Mouse (Mus musculus): ENCODE results near the gene Fktn. TPM values are rescaled to one million over a fixed set of nuclear protein-coding genes. Genes with fewer than 3 reads are reported as not detected.
"Not testable (repeated sequence)": the region's sequence is repeated elsewhere in the genome, so short reads cannot be mapped to it uniquely, and the experiment has no call there.

Fktn gene
- polyA plus RNA-seq (2016; fragmentation: Nextera tagmentation; extraction: Ambion mirVana): 14.5 and 20.7 TPM in 2 replicates

GRCm38 (mm10) chr4:53713704-53714050 lies at the start of gene Fktn:
TSS of gene Fktn (plus strand) at chr4:53713998.
- no peak for DNase-seq (ENCODE audit: low spot score)
- peaks cover 9% of the 10 kb centered on the region; the same call in 1 of the 2 replicates for H3K4me1 ChIP-seq
- no peaks in the 10 kb centered on the region for H3K27me3 ChIP-seq (ENCODE audit: insufficient read depth, poor library complexity, severe bottlenecking)
- no peaks in the 10 kb centered on the region for H3K9me3 ChIP-seq
- H3K27ac ChIP-seq: peak within 1 kb of the TSS; percentile 95
- no peaks in the 10 kb centered on the region for H3K36me3 ChIP-seq
- peak within 1 kb of the TSS; percentile 92 for H3K4me3 ChIP-seq
- 3% methylated on average over 7 of the region's 7 CpGs for WGBS

- H3K36me3 ChIP-seq: peaks cover 13% of the 10 kb centered on the region
- H3K27ac ChIP-seq: no peak overlapping the region
- 72% methylated on average over 8 of the region's 8 CpGs for WGBS
- no peaks in the 10 kb centered on the region for H3K4me1 ChIP-seq
- no peaks in the 10 kb centered on the region for H3K9me3 ChIP-seq
- no peaks in the 10 kb centered on the region for H3K27me3 ChIP-seq (ENCODE audit: insufficient read depth, poor library complexity, severe bottlenecking)
- DNase-seq (ENCODE audit: low spot score): no peak
- H3K4me3 ChIP-seq: no peak overlapping the region
These were observed 31.7 kb upstream of the Fktn start for GRCm38 (mm10) chr4:53682092-53682491.

GRCm38 (mm10) chr4:53688965-53689364 lies 24.8 kb upstream of the Fktn start:
- no peak overlapping the region for H3K27ac ChIP-seq
- DNase-seq (ENCODE audit: low spot score): no peak
- WGBS: 81% methylated on average over 4 of the region's 4 CpGs
- H3K9me3 ChIP-seq: no peaks in the 10 kb centered on the region
- no peaks in the 10 kb centered on the region for H3K4me1 ChIP-seq
- H3K27me3 ChIP-seq (ENCODE audit: insufficient read depth, poor library complexity, severe bottlenecking): no peaks in the 10 kb centered on the region
- H3K4me3 ChIP-seq: no peak overlapping the region
- H3K36me3 ChIP-seq: peaks cover under 1% of the 10 kb centered on the region; the same call in 1 of the 2 replicates

- peaks cover 4% of the 10 kb centered on the region; the same call in 1 of the 2 replicates for H3K36me3 ChIP-seq
- DNase-seq (ENCODE audit: low spot score): no peak
- H3K9me3 ChIP-seq: no peaks in the 10 kb centered on the region
- H3K27ac ChIP-seq: no peak overlapping the region
- H3K4me3 ChIP-seq: no peak overlapping the region
- no peaks in the 10 kb centered on the region for H3K4me1 ChIP-seq
- WGBS: 80% methylated on average over 1 of the region's 1 CpGs
- no peaks in the 10 kb centered on the region for H3K27me3 ChIP-seq (ENCODE audit: insufficient read depth, poor library complexity, severe bottlenecking)
These were observed 22.4 kb upstream of the Fktn start for GRCm38 (mm10) chr4:53691418-53691817.

GRCm38 (mm10) chr4:53709166-53709565 lies 4.6 kb upstream of the Fktn start:
- H3K9me3 ChIP-seq; H3K4me1 ChIP-seq; H3K27me3 ChIP-seq (ENCODE audit: insufficient read depth, poor library complexity, severe bottlenecking); H3K27ac ChIP-seq; H3K4me3 ChIP-seq; DNase-seq (ENCODE audit: low spot score); H3K36me3 ChIP-seq: not testable (repeated sequence)

- WGBS: 85% methylated on average over 2 of the region's 2 CpGs
These were observed 3.8 kb upstream of the Fktn start for GRCm38 (mm10) chr4:53710021-53710420.

GRCm38 (mm10) chr4:53710555-53711328 lies 3.1 kb upstream of the Fktn start:
- WGBS: 77% methylated on average over 6 of the region's 6 CpGs
- no peaks in the 10 kb centered on the region for H3K36me3 ChIP-seq
- no peak overlapping the region for H3K4me3 ChIP-seq
- no peak overlapping the region for H3K27ac ChIP-seq
- no peaks in the 10 kb centered on the region for H3K27me3 ChIP-seq (ENCODE audit: insufficient read depth, poor library complexity, severe bottlenecking)
- H3K9me3 ChIP-seq: no peaks in the 10 kb centered on the region
- DNase-seq (ENCODE audit: low spot score): no peak
- peaks cover 1% of the 10 kb centered on the region; the same call in 1 of the 2 replicates for H3K4me1 ChIP-seq

More at GRCm38 (mm10) chr4:53710021-53710420, 3.8 kb upstream of the Fktn start:
- Histone ChIP-seq H3K36me3 (no peaks in the 10 kb centered on the region), H3K4me1 (no peaks in the 10 kb centered on the region), H3K9me3 (no peaks in the 10 kb centered on the region), H3K4me3 (no peak overlapping the region), H3K27me3 (ENCODE audit: insufficient read depth, poor library complexity, severe bottlenecking) (no peaks in the 10 kb centered on the region), H3K27ac (no peak overlapping the region)
- DNase-seq (ENCODE audit: low spot score): no peak

GRCm38 (mm10) chr4:53714051-53714814 lies 435 bp downstream of the Fktn start:
- Histone ChIP-seq H3K4me1 (peaks cover 9% of the 10 kb centered on the region; the same call in 1 of the 2 replicates), H3K4me3 (peak overlapping the region; percentile 92), H3K9me3 (no peaks in the 10 kb centered on the region), H3K27me3 (ENCODE audit: insufficient read depth, poor library complexity, severe bottlenecking) (no peaks in the 10 kb centered on the region), H3K36me3 (no peaks in the 10 kb centered on the region), H3K27ac (peak overlapping the region; percentile 95)
- 3% methylated on average over 58 of the region's 58 CpGs for WGBS
- peak; percentile 95 for DNase-seq (ENCODE audit: low spot score)

- Histone ChIP-seq H3K4me1 (peaks cover 9% of the 10 kb centered on the region; the same call in 1 of the 2 replicates), H3K27ac (no peak overlapping the region), H3K36me3 (peaks cover 2% of the 10 kb centered on the region), H3K9me3 (no peaks in the 10 kb centered on the region), H3K4me3 (no peak overlapping the region), H3K27me3 (ENCODE audit: insufficient read depth, poor library complexity, severe bottlenecking) (no peaks in the 10 kb centered on the region)
- no peak for DNase-seq (ENCODE audit: low spot score)
These were observed 2.2 kb downstream of the Fktn start for GRCm38 (mm10) chr4:53715977-53716376.

- no peak overlapping the region for H3K27ac ChIP-seq
- H3K27me3 ChIP-seq (ENCODE audit: insufficient read depth, poor library complexity, severe bottlenecking): no peaks in the 10 kb centered on the region
- H3K4me3 ChIP-seq: no peak overlapping the region
- no peak for DNase-seq (ENCODE audit: low spot score)
- H3K9me3 ChIP-seq: no peaks in the 10 kb centered on the region
- H3K36me3 ChIP-seq: peaks cover 8% of the 10 kb centered on the region
- H3K4me1 ChIP-seq: peaks cover 9% of the 10 kb centered on the region; the same call in 1 of the 2 replicates
- WGBS: 83% methylated on average over 4 of the region's 4 CpGs
These were observed 3.7 kb downstream of the Fktn start for GRCm38 (mm10) chr4:53717546-53717945.

GRCm38 (mm10) chr4:53718261-53718660 lies 4.5 kb downstream of the Fktn start:
- H3K36me3 ChIP-seq: peaks cover 8% of the 10 kb centered on the region
- WGBS: 77% methylated on average over 5 of the region's 5 CpGs
- H3K27ac ChIP-seq: 0 out of 2 replicates have a peak overlapping the region, but pooled peaks have one; percentile 52

GRCm38 (mm10) chr4:53722506-53722905 lies 8.7 kb downstream of the Fktn start:
- 93% methylated on average over 4 of the region's 4 CpGs for whole genome bisulfite sequencing
- no peak overlapping the region for H3K27ac ChIP-seq
- peaks cover 17% of the 10 kb centered on the region for H3K36me3 ChIP-seq
- H3K9me3 ChIP-seq: no peaks in the 10 kb centered on the region
- no peaks in the 10 kb centered on the region for H3K27me3 ChIP-seq (ENCODE audit: insufficient read depth, poor library complexity, severe bottlenecking)
- no peak for DNase-seq (ENCODE audit: low spot score)
- peaks cover 4% of the 10 kb centered on the region; the same call in 1 of the 2 replicates for H3K4me1 ChIP-seq
- H3K4me3 ChIP-seq: no peak overlapping the region

More at GRCm38 (mm10) chr4:53718261-53718660, 4.5 kb downstream of the Fktn start:
- H3K27me3 ChIP-seq (ENCODE audit: insufficient read depth, poor library complexity, severe bottlenecking): no peaks in the 10 kb centered on the region
- H3K4me3 ChIP-seq: no peak overlapping the region
- no peak for DNase-seq (ENCODE audit: low spot score)
- H3K9me3 ChIP-seq: no peaks in the 10 kb centered on the region
- peaks cover 9% of the 10 kb centered on the region; the same call in 1 of the 2 replicates for H3K4me1 ChIP-seq

GRCm38 (mm10) chr4:53726100-53726499 lies 12.3 kb downstream of the Fktn start:
- not testable (repeated sequence) for H3K9me3 ChIP-seq; H3K4me1 ChIP-seq; H3K27me3 ChIP-seq (ENCODE audit: insufficient read depth, poor library complexity, severe bottlenecking); H3K27ac ChIP-seq; DNase-seq (ENCODE audit: low spot score); H3K4me3 ChIP-seq
- H3K36me3 ChIP-seq: peaks cover 36% of the 10 kb centered on the region
- WGBS: 87% methylated on average over 2 of the region's 2 CpGs

Data from heart, embryonic 10.5 days (tissue).